Mouse (Mus musculus): Measurements from ENCODE around the gene Cpt1c. TPM values are rescaled to one million over a fixed set of nuclear protein-coding genes. Genes with fewer than 3 reads are reported as not detected.

Gene Cpt1c
- polyA plus RNA-seq, 1 experiment from 2014 or later: 44.1 TPM

DNA sequence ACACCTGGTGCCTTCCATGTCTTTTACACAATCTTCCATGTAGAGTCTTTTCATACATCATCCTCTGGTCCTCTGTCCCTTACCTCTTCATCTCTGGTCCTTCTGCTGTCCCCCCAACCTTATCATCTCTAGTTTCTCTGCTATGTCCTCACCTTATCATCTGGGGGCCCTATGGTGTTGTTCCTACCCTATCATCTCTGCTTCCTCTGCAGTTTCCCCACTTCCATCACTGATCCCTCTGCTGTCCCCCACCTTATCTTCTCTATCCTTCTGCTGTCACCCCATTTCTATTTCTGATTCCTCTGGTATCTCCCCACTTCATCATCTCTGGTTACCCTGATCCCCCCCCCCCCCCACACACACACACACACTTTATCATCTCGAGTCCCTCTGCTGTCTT lies 46.1 kb downstream of the Cpt1c start:
- Histone ChIP-seq H3K36me3 (peaks cover 20% of the 10 kb centered on the region), H3K4me2 (replicated peaks) (peak overlapping the region; percentile 85), H3K27ac (no peak overlapping the region), H3K27me3 (replicated peaks) (no peaks in the 10 kb centered on the region), H3K9me3 (no peaks in the 10 kb centered on the region), H3K4me1 (peaks cover 20% of the 10 kb centered on the region), H3K9ac (peak overlapping the region; percentile 95), H3K4me3 (peak overlapping the region; percentile 94)
- WGBS: 0% methylated on average over 1 of the region's 1 CpGs
- ATAC-seq (ENCODE audit: low FRiP score, low read depth): no peak

DNA sequence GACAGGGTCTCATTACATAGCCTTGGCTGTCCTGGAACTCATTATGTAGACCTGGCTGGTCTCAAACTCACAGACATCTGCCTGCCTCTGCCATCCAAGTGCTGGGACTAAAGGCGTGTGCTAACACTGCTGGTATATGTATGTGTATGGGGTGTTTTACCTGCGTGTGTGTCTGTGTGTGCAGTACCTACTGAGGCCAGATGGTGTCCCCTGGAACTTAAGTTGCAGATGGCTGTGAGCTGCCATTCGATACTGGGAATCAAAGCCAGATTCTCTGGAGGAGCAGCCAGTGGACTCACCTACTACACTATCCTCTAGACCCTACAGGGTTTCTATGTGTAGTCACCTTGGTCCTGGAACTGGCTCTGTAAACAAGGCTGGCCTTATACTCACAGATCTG lies 49.2 kb downstream of the Cpt1c start:
- peaks cover 43% of the 10 kb centered on the region for H3K36me3 ChIP-seq
- peaks cover 17% of the 10 kb centered on the region for H3K4me1 ChIP-seq
- no peak for ATAC-seq (ENCODE audit: low FRiP score, low read depth)
- H3K4me2 ChIP-seq (replicated peaks): no peak overlapping the region
- 78% methylated on average over 3 of the region's 3 CpGs for WGBS
- no peak overlapping the region for H3K9ac ChIP-seq
- no peak overlapping the region for H3K27ac ChIP-seq
- no peaks in the 10 kb centered on the region for H3K27me3 ChIP-seq (replicated peaks)
- no peak overlapping the region for H3K4me3 ChIP-seq
- no peaks in the 10 kb centered on the region for H3K9me3 ChIP-seq

DNA sequence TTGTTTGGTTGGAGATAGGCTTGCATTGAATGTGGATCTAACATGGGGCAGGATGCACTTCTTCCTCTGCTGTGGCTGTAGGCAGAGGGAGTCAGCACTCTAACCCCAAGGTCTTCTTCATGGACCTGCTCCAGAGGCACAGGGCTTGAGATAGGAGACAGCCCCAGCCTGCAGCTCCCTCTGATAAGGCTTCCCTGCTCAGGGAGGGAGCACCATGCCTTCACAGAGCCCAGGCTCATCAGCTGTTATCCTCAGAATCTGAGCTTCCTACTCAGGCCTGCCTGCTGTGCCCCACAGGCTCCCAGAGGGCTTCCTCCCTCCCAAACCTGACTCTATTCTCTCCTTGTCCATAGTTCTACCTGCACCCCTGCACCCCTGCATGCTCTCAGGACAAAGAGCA lies 52.1 kb downstream of the Cpt1c start:
- Histone ChIP-seq H3K27me3 (replicated peaks) (no peaks in the 10 kb centered on the region), H3K9me3 (no peaks in the 10 kb centered on the region), H3K4me3 (no peak overlapping the region), H3K36me3 (peaks cover 56% of the 10 kb centered on the region), H3K4me2 (replicated peaks) (no peak overlapping the region), H3K27ac (no peak overlapping the region), H3K9ac (no peak overlapping the region), H3K4me1 (peaks cover under 1% of the 10 kb centered on the region; the same call in 1 of the 2 replicates)
- no peak for ATAC-seq (ENCODE audit: low FRiP score, low read depth)

DNA sequence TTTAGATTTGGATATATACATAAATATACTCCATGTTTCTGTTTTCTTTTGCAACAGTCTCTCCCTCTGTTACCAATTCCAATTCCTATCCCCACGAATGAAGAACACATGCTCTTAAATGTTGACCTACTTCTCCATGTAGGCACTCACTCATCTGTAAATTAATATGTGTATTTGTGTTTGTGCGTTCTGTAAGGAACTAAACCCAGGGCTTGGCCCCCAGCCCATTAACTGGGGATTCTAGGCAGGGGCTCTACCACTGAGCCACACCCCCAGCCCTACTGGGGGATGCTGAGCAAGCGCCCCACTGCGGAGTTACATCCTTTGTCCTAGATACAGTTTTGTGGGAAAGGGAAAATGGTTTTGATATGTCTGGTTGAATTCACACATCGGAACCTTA lies 55.5 kb downstream of the Cpt1c start:
- no peak overlapping the region for H3K9ac ChIP-seq
- no peak overlapping the region for H3K4me3 ChIP-seq

DNA sequence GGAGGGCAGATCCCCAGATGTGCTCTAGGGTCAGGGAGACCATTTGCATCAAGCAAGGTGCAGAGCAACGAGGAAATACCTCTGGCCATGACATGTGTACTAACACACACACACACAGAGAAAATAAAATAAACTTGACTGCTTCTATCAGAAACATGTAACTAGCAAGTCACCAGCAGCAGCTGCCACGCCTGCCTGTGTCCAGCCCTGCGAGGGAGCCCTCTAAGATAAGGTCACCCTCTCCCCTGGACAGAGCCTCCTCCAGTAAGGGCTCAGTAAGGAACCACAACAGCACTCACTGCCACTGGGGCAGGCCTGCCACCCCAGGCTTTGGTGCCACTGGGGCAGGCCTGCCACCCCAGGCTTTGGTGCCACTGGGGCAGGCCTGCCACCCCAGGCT lies 56.4 kb downstream of the Cpt1c start:
- Histone ChIP-seq H3K4me2 (replicated peaks) (no peak overlapping the region), H3K27me3 (replicated peaks) (no peaks in the 10 kb centered on the region), H3K4me1 (no peaks in the 10 kb centered on the region), H3K9ac (no peak overlapping the region), H3K36me3 (peaks cover 65% of the 10 kb centered on the region), H3K4me3 (no peak overlapping the region), H3K9me3 (no peaks in the 10 kb centered on the region), H3K27ac (no peak overlapping the region)
- WGBS: 85% methylated on average over 3 of the region's 3 CpGs
- no peak for ATAC-seq (ENCODE audit: low FRiP score, low read depth)

More for the DNA sequence above, 55.5 kb downstream of the Cpt1c start:
- no peak overlapping the region for H3K4me2 ChIP-seq (replicated peaks)
- no peaks in the 10 kb centered on the region for H3K27me3 ChIP-seq (replicated peaks)
- ATAC-seq (ENCODE audit: low FRiP score, low read depth): no peak
- H3K4me1 ChIP-seq: no peaks in the 10 kb centered on the region
- H3K9me3 ChIP-seq: no peaks in the 10 kb centered on the region
- 94% methylated on average over 5 of the region's 5 CpGs for WGBS
- no peak overlapping the region for H3K27ac ChIP-seq
- peaks cover 64% of the 10 kb centered on the region for H3K36me3 ChIP-seq

DNA sequence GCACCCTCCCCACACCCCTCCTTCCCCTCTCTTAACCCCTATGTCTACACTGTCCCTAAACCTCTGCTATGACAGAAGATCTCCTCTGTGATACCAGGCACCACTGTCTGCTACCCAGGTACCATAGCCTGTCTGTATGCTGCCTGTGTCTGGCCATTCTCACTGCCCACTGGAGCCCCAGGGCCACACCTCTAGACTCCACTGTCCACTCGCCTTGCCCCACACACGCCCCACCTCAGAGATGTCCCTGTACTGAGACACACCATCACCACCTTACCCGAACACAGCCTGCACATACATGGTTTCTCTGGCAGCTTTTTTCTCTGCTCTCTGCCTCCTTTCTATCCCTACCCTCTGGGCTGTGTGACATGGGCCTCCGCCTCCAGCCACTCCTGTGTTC lies 57.8 kb downstream of the Cpt1c start:
- H3K9me3 ChIP-seq: no peaks in the 10 kb centered on the region
- H3K36me3 ChIP-seq: peaks cover 61% of the 10 kb centered on the region
- no peak overlapping the region for H3K4me3 ChIP-seq
- H3K4me2 ChIP-seq (replicated peaks): no peak overlapping the region
- H3K9ac ChIP-seq: no peak overlapping the region
- no peaks in the 10 kb centered on the region for H3K4me1 ChIP-seq
- no peak for ATAC-seq (ENCODE audit: low FRiP score, low read depth)
- 93% methylated on average over 4 of the region's 4 CpGs for WGBS
- H3K27me3 ChIP-seq (replicated peaks): no peaks in the 10 kb centered on the region
- no peak overlapping the region for H3K27ac ChIP-seq

DNA sequence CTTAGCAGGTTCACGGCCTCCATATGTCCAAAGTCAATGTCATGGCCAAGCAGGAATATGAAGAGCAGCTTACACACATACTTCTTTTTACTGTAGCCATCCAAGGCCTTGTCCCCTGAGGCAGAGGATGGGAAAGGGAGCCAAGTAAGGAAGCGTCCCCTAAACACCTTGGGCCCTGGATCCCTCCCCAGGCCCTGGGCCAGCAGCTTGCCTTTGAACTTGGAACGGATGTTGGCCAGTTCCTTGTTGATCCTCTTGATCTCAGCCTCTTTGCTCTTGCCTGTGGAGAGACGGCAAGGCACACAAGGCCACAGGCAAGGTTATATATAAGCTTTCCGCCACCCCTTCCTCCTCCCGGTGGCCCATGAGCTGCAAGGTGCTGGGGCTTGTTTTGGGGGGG lies 58.5 kb downstream of the Cpt1c start:
- H3K4me3 ChIP-seq: no peak overlapping the region
- no peaks in the 10 kb centered on the region for H3K27me3 ChIP-seq (replicated peaks)
- no peaks in the 10 kb centered on the region for H3K4me1 ChIP-seq
- ATAC-seq (ENCODE audit: low FRiP score, low read depth): no peak
- H3K36me3 ChIP-seq: peaks cover 61% of the 10 kb centered on the region
- no peak overlapping the region for H3K9ac ChIP-seq
- H3K4me2 ChIP-seq (replicated peaks): no peak overlapping the region
- H3K27ac ChIP-seq: no peak overlapping the region
- no peaks in the 10 kb centered on the region for H3K9me3 ChIP-seq
- 91% methylated on average over 6 of the region's 6 CpGs for WGBS

DNA sequence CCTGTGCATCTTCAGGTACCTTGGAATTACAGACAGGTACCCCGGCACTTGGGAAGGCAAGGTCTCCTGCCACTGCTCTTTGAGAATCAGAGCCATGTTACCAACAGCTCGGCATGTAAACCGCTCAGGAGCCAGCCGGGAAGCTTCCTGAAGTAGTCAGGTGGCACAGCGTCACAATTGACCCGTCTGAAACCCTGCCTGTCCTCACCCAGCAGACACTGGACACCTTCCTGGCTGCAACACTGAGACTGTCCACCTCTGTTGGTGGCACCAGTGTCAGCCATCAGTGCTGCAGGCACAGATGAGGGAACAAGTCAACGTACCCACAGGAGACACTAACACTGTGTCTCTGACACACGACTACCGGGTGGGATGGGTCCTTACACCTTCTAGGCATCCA lies 59.3 kb downstream of the Cpt1c start:
- no peak overlapping the region for H3K9ac ChIP-seq
- no peaks in the 10 kb centered on the region for H3K4me1 ChIP-seq
- WGBS: 95% methylated on average over 9 of the region's 9 CpGs
- H3K27ac ChIP-seq: no peak overlapping the region
- no peaks in the 10 kb centered on the region for H3K9me3 ChIP-seq
- no peaks in the 10 kb centered on the region for H3K27me3 ChIP-seq (replicated peaks)
- H3K4me3 ChIP-seq: no peak overlapping the region
- ATAC-seq (ENCODE audit: low FRiP score, low read depth): no peak
- H3K4me2 ChIP-seq (replicated peaks): no peak overlapping the region
- H3K36me3 ChIP-seq: peaks cover 64% of the 10 kb centered on the region

DNA sequence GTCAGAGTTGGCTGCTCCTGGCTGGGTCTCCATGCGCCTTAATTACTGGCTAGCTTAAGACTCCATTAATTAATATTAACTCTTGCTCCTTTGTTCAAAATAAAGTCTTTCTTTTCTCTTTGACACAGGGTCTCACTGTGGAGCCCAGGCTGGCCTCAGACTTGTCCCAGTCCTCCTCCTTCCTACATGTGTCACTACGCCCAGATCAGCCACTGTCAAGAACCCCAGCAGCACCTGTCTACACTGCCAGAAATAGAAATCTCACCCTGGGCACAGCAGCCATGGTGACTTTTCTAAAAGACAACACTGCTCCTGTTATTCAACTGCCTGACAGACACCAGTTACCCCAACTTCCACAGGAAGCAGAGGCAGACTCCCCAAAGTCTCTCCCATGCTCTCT lies 60.3 kb downstream of the Cpt1c start:
- no peak overlapping the region for H3K4me2 ChIP-seq (replicated peaks)
- H3K9me3 ChIP-seq: no peaks in the 10 kb centered on the region
- H3K36me3 ChIP-seq: peaks cover 67% of the 10 kb centered on the region
- no peaks in the 10 kb centered on the region for H3K4me1 ChIP-seq
- 93% methylated on average over 2 of the region's 2 CpGs for WGBS
- ATAC-seq (ENCODE audit: low FRiP score, low read depth): no peak
- H3K9ac ChIP-seq: no peak overlapping the region
- H3K27me3 ChIP-seq (replicated peaks): no peaks in the 10 kb centered on the region
- no peak overlapping the region for H3K27ac ChIP-seq
- no peak overlapping the region for H3K4me3 ChIP-seq

Small RNAs within 50 kb of the gene (microRNA-seq; reads per million reads assigned to microRNA genes)
- gene Mir7054: not detected

Other genes with a start within 250 kb of the Cpt1c start
- 35.2 and 37.8 TPM in 2 replicates for gene Vrk3, start 226.4 kb downstream of the Cpt1c start, polyA plus RNA-seq (2016; fragmentation: Nextera tagmentation; extraction: Ambion mirVana)
- gene Zfp473, start 223.8 kb downstream of the Cpt1c start, polyA plus RNA-seq (2016; fragmentation: Nextera tagmentation; extraction: Ambion mirVana): 1.5 and 2.0 TPM in 2 replicates
- gene Nup62, start 158.8 kb downstream of the Cpt1c start, polyA plus RNA-seq (2016; fragmentation: Nextera tagmentation; extraction: Ambion mirVana): 71.3 and 74.7 TPM in 2 replicates
- 1.5 and 1.6 TPM in 2 replicates for gene Il4i1, start 158.5 kb downstream of the Cpt1c start, polyA plus RNA-seq (2016; fragmentation: Nextera tagmentation; extraction: Ambion mirVana)
- gene Atf5, start 158.2 kb downstream of the Cpt1c start, polyA plus RNA-seq (2016; fragmentation: Nextera tagmentation; extraction: Ambion mirVana): 4.8 and 5.1 TPM in 2 replicates
- gene Akt1s1, start 125.9 kb downstream of the Cpt1c start, polyA plus RNA-seq (2016; fragmentation: Nextera tagmentation; extraction: Ambion mirVana): 108 and 116 TPM in 2 replicates
- 95.4 and 101 TPM in 2 replicates for gene Tbc1d17, start 125.8 kb downstream of the Cpt1c start, polyA plus RNA-seq (2016; fragmentation: Nextera tagmentation; extraction: Ambion mirVana)
- gene Pnkp, start 117.7 kb downstream of the Cpt1c start, polyA plus RNA-seq (2016; fragmentation: Nextera tagmentation; extraction: Ambion mirVana): 32.3 and 39.3 TPM in 2 replicates
- 630 and 637 TPM in 2 replicates for gene Ptov1, start 105.1 kb downstream of the Cpt1c start, polyA plus RNA-seq (2016; fragmentation: Nextera tagmentation; extraction: Ambion mirVana)
- gene Med25, start 82.1 kb downstream of the Cpt1c start, polyA plus RNA-seq (2016; fragmentation: Nextera tagmentation; extraction: Ambion mirVana): 156 and 158 TPM in 2 replicates
- gene Fuz, start 78.8 kb downstream of the Cpt1c start, polyA plus RNA-seq (2016; fragmentation: Nextera tagmentation; extraction: Ambion mirVana): 17.7 and 19.1 TPM in 2 replicates
- gene Ap2a1, start 45.4 kb downstream of the Cpt1c start, polyA plus RNA-seq (2016; fragmentation: Nextera tagmentation; extraction: Ambion mirVana): 97.9 and 100 TPM in 2 replicates
- 0.14 TPM in 1 of 2 replicates, not detected in the other for gene Tsks, start 31.6 kb downstream of the Cpt1c start, polyA plus RNA-seq (2016; fragmentation: Nextera tagmentation; extraction: Ambion mirVana)
- gene Prmt1, start 11.7 kb upstream of the Cpt1c start, polyA plus RNA-seq (2016; fragmentation: Nextera tagmentation; extraction: Ambion mirVana): 595 and 646 TPM in 2 replicates
- gene Irf3, start 22.8 kb upstream of the Cpt1c start, polyA plus RNA-seq (2016; fragmentation: Nextera tagmentation; extraction: Ambion mirVana): 71.0 and 73.4 TPM in 2 replicates
- 41.1 and 42.9 TPM in 2 replicates for gene Bcl2l12, start 23.9 kb upstream of the Cpt1c start, polyA plus RNA-seq (2016; fragmentation: Nextera tagmentation; extraction: Ambion mirVana)
- gene Scaf1, start 41.5 kb upstream of the Cpt1c start, polyA plus RNA-seq (2016; fragmentation: Nextera tagmentation; extraction: Ambion mirVana): 47.2 and 47.3 TPM in 2 replicates
- gene Rras, start 43.1 kb upstream of the Cpt1c start, polyA plus RNA-seq (2016; fragmentation: Nextera tagmentation; extraction: Ambion mirVana): 16.8 and 18.4 TPM in 2 replicates
- 11.8 and 14.0 TPM in 2 replicates for gene Prr12, start 78.0 kb upstream of the Cpt1c start, polyA plus RNA-seq (2016; fragmentation: Nextera tagmentation; extraction: Ambion mirVana)
- gene Nosip, start 87.6 kb upstream of the Cpt1c start, polyA plus RNA-seq (2016; fragmentation: Nextera tagmentation; extraction: Ambion mirVana): 56.5 and 63.0 TPM in 2 replicates
- 15.2 and 17.9 TPM in 2 replicates for gene Prrg2, start 87.8 kb upstream of the Cpt1c start, polyA plus RNA-seq (2016; fragmentation: Nextera tagmentation; extraction: Ambion mirVana)
- gene Rcn3, start 117.4 kb upstream of the Cpt1c start, polyA plus RNA-seq (2016; fragmentation: Nextera tagmentation; extraction: Ambion mirVana): 125 and 139 TPM in 2 replicates
- 14.1 and 15.7 TPM in 2 replicates for gene Fcgrt, start 129.0 kb upstream of the Cpt1c start, polyA plus RNA-seq (2016; fragmentation: Nextera tagmentation; extraction: Ambion mirVana)
- 1,089 and 1,117 TPM in 2 replicates for gene Rps11, start 149.6 kb upstream of the Cpt1c start, polyA plus RNA-seq (2016; fragmentation: Nextera tagmentation; extraction: Ambion mirVana)
- gene Rpl13a, start 153.9 kb upstream of the Cpt1c start, polyA plus RNA-seq (2016; fragmentation: Nextera tagmentation; extraction: Ambion mirVana): 974 and 1,017 TPM in 2 replicates
- gene Gm45713, start 161.4 kb upstream of the Cpt1c start, polyA plus RNA-seq (2016; fragmentation: Nextera tagmentation; extraction: Ambion mirVana): not detected in 2 replicates
- gene Flt3l, start 161.6 kb upstream of the Cpt1c start, polyA plus RNA-seq (2016; fragmentation: Nextera tagmentation; extraction: Ambion mirVana): 1.0 and 1.3 TPM in 2 replicates
- gene Pih1d1, start 179.5 kb upstream of the Cpt1c start, polyA plus RNA-seq (2016; fragmentation: Nextera tagmentation; extraction: Ambion mirVana): 90.2 and 94.0 TPM in 2 replicates
- 37.8 and 42.4 TPM in 2 replicates for gene Aldh16a1, start 179.7 kb upstream of the Cpt1c start, polyA plus RNA-seq (2016; fragmentation: Nextera tagmentation; extraction: Ambion mirVana)
- 2.0 and 2.6 TPM in 2 replicates for gene Slc17a7, start 189.1 kb upstream of the Cpt1c start, polyA plus RNA-seq (2016; fragmentation: Nextera tagmentation; extraction: Ambion mirVana)
- gene Gfy, start 204.7 kb upstream of the Cpt1c start, polyA plus RNA-seq (2016; fragmentation: Nextera tagmentation; extraction: Ambion mirVana): not detected in 2 replicates
- gene Pth2, start 206.1 kb upstream of the Cpt1c start, polyA plus RNA-seq (2016; fragmentation: Nextera tagmentation; extraction: Ambion mirVana): not detected in 2 replicates
- gene Ccdc155, start 230.0 kb upstream of the Cpt1c start, polyA plus RNA-seq (2016; fragmentation: Nextera tagmentation; extraction: Ambion mirVana): 0.42 and 0.74 TPM in 2 replicates
- 7.5 and 7.6 TPM in 2 replicates for gene Dkkl1, start 237.3 kb upstream of the Cpt1c start, polyA plus RNA-seq (2016; fragmentation: Nextera tagmentation; extraction: Ambion mirVana)
- gene Tead2, start 240.9 kb upstream of the Cpt1c start, polyA plus RNA-seq (2016; fragmentation: Nextera tagmentation; extraction: Ambion mirVana): 173 and 178 TPM in 2 replicates